Mouse (Mus musculus) testis, adult 2 months (tissue): ENCODE results near the gene Thrb. TPM values are rescaled to one million over a fixed set of nuclear protein-coding genes. Genes with fewer than 3 reads are reported as not detected.

Experiments
- H3K27ac ChIP-seq: fragments of 200-500 bp; 2 replicates; pipeline ENCODE4 v1.5.1; 2012; ENCODE audit warnings: low read depth, low read length; ENCODE audit not compliant: control insufficient read depth, insufficient read depth
- H3K27me3 ChIP-seq: fragments of 200-500 bp; 2 replicates; pipeline ENCODE4 v1.6.1; 2012; ENCODE audit warnings: mild to moderate bottlenecking, low read length, moderate library complexity; ENCODE audit not compliant: control insufficient read depth, insufficient read depth
- H3K36me3 ChIP-seq: fragments of 200-500 bp; 2 replicates; pipeline ENCODE4 v1.6.1; 2012; ENCODE audit warnings: mild to moderate bottlenecking, low read length; ENCODE audit not compliant: control insufficient read depth, insufficient read depth
- H3K4me1 ChIP-seq: fragments of 200-500 bp; 2 replicates; pipeline ENCODE4 v1.6.1; 2012; ENCODE audit warnings: low read length; ENCODE audit not compliant: control insufficient read depth, insufficient read depth
- H3K4me3 ChIP-seq: fragments of 200-500 bp; 2 replicates; pipeline ENCODE4 v1.5.1; 2012; ENCODE audit warnings: low read depth, mild to moderate bottlenecking, low read length, moderate library complexity, mixed read lengths; ENCODE audit not compliant: control insufficient read depth
- CTCF ChIP-seq: fragments of 200-500 bp; IDR thresholded peaks from 2 replicates; pipeline ENCODE4 v1.5.1; 2012; ENCODE audit warnings: low read depth, mild to moderate bottlenecking, inconsistent platforms, low read length, moderate library complexity; ENCODE audit not compliant: control insufficient read depth, insufficient read depth, insufficient replicate concordance
- POLR2A ChIP-seq: fragments of 200-500 bp; IDR thresholded peaks from 2 replicates; pipeline ENCODE4 v1.6.1; 2012; ENCODE audit warnings: low read depth, mild to moderate bottlenecking, inconsistent platforms, low read length, moderate library complexity; ENCODE audit not compliant: control insufficient read depth
- polyA plus RNA-seq: library from polyadenylated mRNA; depleted of rRNA; stranded (reverse); fragments of >200 nt; gene quantifications from 2 replicates; pipeline ENCODE4 v1.2.3, GENCODE M21; 2012

Gene Thrb
- polyA plus RNA-seq, 1 experiment: 1.3 TPM

GRCm38 (mm10) chr14:18008524-18008923, 348.5 kb downstream of the Thrb start:
- no peaks in the 10 kb centered on the region for H3K27me3 ChIP-seq
- H3K4me1 ChIP-seq: no peaks in the 10 kb centered on the region
- H3K27ac ChIP-seq: no peak overlapping the region
- no peaks in the 10 kb centered on the region for H3K36me3 ChIP-seq
- TF ChIP-seq CTCF: no peak
- TF ChIP-seq POLR2A: no peak
- H3K4me3 ChIP-seq: no peak overlapping the region

- TF ChIP-seq CTCF: no peak
- TF ChIP-seq POLR2A: no peak
- H3K36me3 ChIP-seq: no peaks in the 10 kb centered on the region
- H3K27me3 ChIP-seq: no peaks in the 10 kb centered on the region
- H3K4me1 ChIP-seq: no peaks in the 10 kb centered on the region
- no peak overlapping the region for H3K4me3 ChIP-seq
- no peak overlapping the region for H3K27ac ChIP-seq
Observed at GRCm38 (mm10) chr14:18016604-18017003, 356.5 kb downstream of the Thrb start.

GRCm38 (mm10) chr14:18020128-18020527, 360.1 kb downstream of the Thrb start:
- Histone ChIP-seq H3K36me3 (no peaks in the 10 kb centered on the region), H3K27me3 (no peaks in the 10 kb centered on the region), H3K4me1 (no peaks in the 10 kb centered on the region), H3K27ac (no peak overlapping the region), H3K4me3 (no peak overlapping the region)
- TF ChIP-seq CTCF: no peak
- TF ChIP-seq POLR2A: no peak

- Histone ChIP-seq H3K27me3 (no peaks in the 10 kb centered on the region), H3K36me3 (no peaks in the 10 kb centered on the region), H3K4me1 (no peaks in the 10 kb centered on the region), H3K4me3 (no peak overlapping the region), H3K27ac (no peak overlapping the region)
- TF ChIP-seq POLR2A (no peak), CTCF (no peak)
Observed at GRCm38 (mm10) chr14:18020636-18021035, 360.6 kb downstream of the Thrb start.

- H3K4me1 ChIP-seq: no peaks in the 10 kb centered on the region
- no peaks in the 10 kb centered on the region for H3K36me3 ChIP-seq
- no peak for TF ChIP-seq CTCF
- TF ChIP-seq POLR2A: no peak
- no peak overlapping the region for H3K27ac ChIP-seq
- H3K27me3 ChIP-seq: no peaks in the 10 kb centered on the region
- no peak overlapping the region for H3K4me3 ChIP-seq
Observed at GRCm38 (mm10) chr14:18021726-18022125, 361.7 kb downstream of the Thrb start.

- H3K4me3 ChIP-seq: no peak overlapping the region
- no peaks in the 10 kb centered on the region for H3K27me3 ChIP-seq
- H3K27ac ChIP-seq: no peak overlapping the region
- no peaks in the 10 kb centered on the region for H3K36me3 ChIP-seq
- TF ChIP-seq CTCF (no peak), POLR2A (no peak)
- no peaks in the 10 kb centered on the region for H3K4me1 ChIP-seq
Observed at GRCm38 (mm10) chr14:18022351-18022750, 362.3 kb downstream of the Thrb start.

GRCm38 (mm10) chr14:18027867-18028266, 367.8 kb downstream of the Thrb start:
- H3K4me1 ChIP-seq: no peaks in the 10 kb centered on the region
- TF ChIP-seq POLR2A (no peak), CTCF (no peak)
- no peaks in the 10 kb centered on the region for H3K36me3 ChIP-seq
- no peak overlapping the region for H3K27ac ChIP-seq
- H3K27me3 ChIP-seq: no peaks in the 10 kb centered on the region
- H3K4me3 ChIP-seq: no peak overlapping the region
